Mouse (Mus musculus) liver (tissue): ENCODE data around the gene E130114P18Rik.

Experiments
- DNase-seq: peaks from one replicate; pipeline ENCODE4 v3.0.0-alpha.2; 2020; ENCODE audit warnings: mixed read lengths

Gene E130114P18Rik

GRCm38 (mm10) chr4:97689456-97690383 lies 88.2 kb downstream of the E130114P18Rik start:
- no peak for DNase-seq

DNA sequence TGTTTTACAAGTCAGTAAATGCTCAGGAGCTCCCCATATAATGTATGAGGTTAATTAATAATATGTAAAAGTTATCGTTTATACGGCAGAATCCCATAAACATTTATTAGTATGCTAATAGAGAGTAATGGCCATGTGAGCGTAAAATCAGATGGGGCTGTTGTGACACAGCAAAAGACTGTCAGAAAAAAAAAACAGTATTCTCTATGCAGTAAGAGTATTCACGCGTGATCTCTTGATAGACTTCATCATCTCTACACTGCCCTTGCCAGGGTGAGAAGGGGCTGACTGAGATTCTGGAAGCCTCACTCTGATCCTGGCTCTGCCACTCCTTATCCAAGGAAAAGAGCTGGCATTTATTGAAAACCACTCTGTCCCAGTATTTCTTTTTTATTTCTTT lies 91.9 kb downstream of the E130114P18Rik start:
- no peak for DNase-seq

DNA sequence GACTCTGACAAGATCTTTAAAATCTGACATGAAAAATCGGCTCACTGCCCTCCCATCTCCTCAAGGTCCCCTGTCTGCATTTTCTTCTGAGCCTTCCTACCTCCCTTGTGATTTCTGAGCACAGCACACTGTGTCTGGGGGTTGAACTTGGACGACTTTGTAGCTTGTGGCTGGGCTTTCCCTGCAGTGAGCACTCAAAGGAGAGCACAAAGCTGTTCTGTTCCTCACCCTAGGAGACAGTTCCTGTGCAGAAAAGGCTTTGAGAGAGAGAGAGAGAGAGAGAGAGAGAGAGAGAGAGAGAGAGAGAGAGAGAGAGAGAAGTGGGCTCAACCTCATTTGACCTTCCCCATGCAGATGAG lies 101.3 kb downstream of the E130114P18Rik start:
- DNase-seq = no peak

DNA sequence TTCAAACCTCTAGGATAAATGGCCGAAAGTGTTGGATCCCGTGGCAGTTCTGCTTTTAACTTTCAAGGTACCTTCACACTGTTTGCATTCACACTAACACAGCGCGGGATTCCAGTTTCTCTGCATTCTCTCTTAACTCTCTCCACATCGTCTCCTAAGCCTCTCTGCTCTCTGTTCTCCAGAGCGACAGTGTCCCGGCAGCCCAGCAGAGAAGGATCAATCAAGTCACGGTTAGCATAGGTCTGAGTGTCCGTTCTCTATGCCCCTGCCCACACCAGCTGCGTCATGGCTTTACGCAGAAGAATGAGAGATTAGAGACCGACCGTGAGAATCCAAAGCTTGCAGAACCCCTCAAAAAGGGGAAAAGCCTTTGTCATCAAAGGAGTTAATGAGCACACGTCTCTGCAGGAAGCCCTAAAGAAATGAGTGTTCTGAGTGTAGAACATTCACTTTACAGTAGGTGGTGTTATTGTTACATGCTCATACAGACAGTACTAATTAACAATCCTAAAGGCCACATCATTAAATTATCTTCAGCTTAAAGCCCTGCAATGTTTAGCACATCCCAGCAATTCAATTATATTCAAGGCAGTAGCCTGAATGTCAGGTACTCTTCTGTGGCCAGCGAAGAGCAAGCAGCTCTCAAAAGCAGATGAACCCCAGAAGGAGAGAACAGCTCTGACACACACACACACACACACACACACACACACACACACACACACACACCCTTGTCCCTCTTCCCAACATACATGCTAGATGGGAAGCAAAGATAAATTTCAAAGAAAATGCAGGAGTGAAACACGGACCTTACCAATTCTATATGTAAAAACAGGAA lies 101.9 kb downstream of the E130114P18Rik start:
- DNase-seq = no peak

- DNase-seq = no peak
These were observed 103.9 kb downstream of the E130114P18Rik start for GRCm38 (mm10) chr4:97673854-97674510.

DNA sequence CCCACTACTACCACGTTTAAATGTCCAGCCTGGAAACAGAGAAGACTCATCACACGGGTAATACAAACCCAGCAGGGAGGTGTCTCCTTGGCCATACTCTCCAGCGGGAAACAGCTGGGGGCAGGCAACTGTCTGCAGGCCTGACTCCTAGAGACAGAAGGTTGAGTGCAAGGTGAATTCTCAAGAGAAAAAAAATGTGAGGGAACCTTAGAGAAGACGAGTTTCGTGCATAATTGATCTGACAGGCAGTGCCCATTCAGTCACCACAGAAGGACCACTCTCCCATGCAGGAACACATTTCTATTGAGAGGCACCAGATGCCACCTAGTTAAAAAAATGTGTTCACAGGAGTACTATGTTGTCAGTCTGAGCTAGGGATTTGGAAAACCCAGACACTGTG lies 105.4 kb downstream of the E130114P18Rik start:
- no peak for DNase-seq

DNA sequence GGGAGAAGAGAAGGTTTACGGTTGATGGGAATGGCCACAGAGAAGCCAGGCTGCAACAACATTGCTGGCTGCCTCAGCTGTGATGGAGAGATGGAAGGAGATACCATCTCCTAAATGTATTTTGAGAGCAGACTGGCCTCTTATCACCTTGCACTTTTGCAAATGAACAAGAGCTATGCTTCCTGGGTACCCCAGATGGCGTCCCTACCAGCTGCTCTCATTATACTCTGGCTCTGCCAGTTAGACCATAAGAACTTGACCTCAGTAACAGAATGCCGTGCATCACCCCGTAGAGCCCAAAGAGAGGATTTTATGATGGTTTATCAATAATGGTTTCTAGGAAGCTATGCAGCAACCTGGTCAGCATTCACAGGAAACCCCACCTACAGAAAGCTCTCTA lies 106.0 kb downstream of the E130114P18Rik start:
- DNase-seq = no peak

DNA sequence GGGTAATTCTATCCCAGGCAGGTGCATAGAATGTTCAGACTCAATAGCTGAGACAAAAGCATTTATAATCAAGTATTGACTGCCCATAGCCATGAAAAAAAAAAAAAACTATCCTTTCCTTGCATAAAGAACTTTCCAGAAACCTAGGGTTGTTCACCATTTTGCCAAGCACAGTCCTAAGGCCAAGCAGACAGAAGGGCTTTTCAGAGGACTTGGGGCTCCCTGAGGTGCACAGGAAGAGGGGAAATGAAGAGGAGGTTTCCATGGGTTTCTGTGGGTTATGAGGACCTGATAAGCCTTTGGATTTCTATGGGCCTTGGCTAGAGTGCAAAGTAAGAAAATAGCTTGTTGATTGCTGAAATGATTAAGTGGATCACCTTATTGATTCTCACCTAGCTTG lies 107.5 kb downstream of the E130114P18Rik start:
- DNase-seq = no peak

GRCm38 (mm10) chr4:97669808-97670207 lies 108.1 kb downstream of the E130114P18Rik start:
- DNase-seq = no peak

DNA sequence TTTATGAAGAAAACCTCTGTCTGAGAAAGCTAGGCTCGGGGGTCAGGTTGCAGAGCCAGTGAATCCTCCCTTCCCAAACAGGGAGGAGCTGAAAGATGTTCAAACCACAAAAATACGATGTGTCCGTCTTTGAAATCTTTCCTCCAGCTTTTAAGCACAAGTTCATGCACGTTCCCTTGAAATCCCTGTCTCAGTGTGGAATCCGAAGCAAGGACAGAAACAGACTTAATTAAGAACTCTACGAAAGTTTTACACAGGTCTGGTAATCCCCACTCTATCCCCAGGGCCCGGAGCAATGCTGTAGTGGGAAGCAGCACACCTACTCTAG lies 112.5 kb downstream of the E130114P18Rik start:
- DNase-seq = no peak

GRCm38 (mm10) chr4:97664738-97665427 lies 113.0 kb downstream of the E130114P18Rik start:
- DNase-seq = no peak

GRCm38 (mm10) chr4:97663922-97664321 lies 114.0 kb downstream of the E130114P18Rik start:
- no peak for DNase-seq

- DNase-seq = peak; percentile 20
These were observed 115.0 kb downstream of the E130114P18Rik start for GRCm38 (mm10) chr4:97662841-97663240.

DNA sequence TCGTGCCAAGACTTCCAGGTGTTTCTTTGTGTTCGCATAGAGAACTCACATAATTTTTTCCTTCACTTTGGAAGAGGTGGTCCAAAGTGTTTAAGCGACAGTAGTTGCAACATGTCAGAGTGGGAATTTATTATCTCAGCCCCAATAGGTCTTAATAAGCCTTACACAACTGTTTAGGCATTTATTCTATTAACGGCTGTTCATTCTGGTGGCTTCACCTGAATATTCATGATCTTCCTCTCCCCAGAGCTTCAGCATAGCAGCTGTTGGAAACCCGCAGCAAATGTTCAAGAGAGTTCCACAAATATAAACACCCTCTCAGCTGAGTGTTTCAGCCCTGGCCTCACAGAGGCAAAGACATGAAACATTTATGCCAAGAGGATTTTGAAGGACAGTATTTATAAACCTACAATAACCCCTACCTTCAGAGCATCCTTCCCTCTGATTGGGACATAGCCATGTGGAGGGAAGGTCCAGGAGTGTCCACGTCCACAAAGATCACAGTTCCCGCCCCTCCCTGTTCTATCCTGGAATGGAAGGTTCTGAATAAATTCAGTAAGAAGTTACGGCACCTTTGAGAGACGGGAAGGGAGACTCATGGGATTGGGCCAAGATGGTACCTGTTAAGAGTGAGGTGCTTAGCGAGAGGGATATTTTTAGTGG lies 116.1 kb downstream of the E130114P18Rik start:
- no peak for DNase-seq

GRCm38 (mm10) chr4:97657586-97657985 lies 120.3 kb downstream of the E130114P18Rik start:
- peak; percentile 9 for DNase-seq

- DNase-seq = no peak
These were observed 128.3 kb downstream of the E130114P18Rik start for GRCm38 (mm10) chr4:97649626-97650015.

- no peak for DNase-seq
These were observed 128.9 kb downstream of the E130114P18Rik start for GRCm38 (mm10) chr4:97648825-97649625.

DNA sequence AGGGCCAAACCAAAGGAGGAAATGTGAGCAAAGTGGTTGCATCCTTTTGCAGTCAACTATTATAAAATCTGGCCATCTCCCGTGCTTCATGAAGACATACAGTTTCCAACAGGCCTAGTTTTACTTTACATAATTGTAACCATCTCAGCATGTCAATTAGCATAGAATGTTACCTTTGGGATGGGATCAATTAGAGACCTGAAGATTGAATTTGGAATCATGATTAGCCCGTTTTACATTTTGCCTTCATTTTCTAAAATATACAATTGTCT lies 129.5 kb downstream of the E130114P18Rik start:
- DNase-seq = no peak

- DNase-seq = no peak
These were observed 130.0 kb downstream of the E130114P18Rik start for GRCm38 (mm10) chr4:97647700-97648435.

DNA sequence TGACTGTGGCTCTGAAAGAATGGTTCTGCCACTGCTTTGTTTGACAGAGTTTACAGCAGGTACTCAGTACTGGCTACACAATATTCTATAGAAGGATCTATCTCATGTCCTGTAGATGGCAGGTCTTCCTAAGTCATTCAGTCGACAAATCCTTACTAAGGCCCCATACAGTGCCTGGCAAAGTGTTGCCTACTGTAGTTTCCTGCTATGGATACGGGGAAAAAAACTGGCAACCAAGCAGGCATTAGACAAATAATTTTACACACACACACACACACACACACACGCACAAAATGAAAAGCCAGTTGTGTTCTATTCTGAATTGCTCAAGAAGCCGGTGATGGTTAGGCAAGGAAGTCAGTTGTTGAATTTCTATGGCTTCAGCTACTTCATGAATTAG lies 130.6 kb downstream of the E130114P18Rik start:
- DNase-seq = no peak

DNA sequence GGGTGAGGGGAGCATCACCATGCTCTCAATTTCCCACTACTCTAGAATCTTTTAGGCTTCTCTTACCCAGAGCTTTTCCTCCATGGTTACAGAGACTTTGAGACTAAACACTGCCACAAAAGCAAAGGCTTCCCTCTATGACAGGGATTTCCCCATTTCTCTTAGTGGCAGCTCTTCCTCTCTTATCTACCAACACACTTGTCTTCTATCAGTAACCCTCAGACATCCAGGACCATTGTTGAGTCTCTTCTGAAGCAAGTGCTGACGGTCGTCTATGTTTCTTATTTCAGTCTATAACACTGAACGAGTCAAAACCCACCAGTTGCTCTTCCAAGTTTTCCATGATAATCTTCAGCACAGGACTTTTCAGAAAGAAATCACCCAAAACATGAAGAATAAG lies 137.5 kb downstream of the E130114P18Rik start:
- DNase-seq = no peak
